Comparison of ENCODE assay signal across 7 mouse cellular contexts in genomic region chr8:105306146-105306691, GRCm38 (mm10). TPM values are rescaled to one million over a fixed set of nuclear protein-coding genes. Genes with fewer than 3 reads are reported as not detected.
DNase-seq lines count a peak whose midpoint lies in the region; ATAC-seq lines count a peak whose summit lies in the region.

No protein-coding gene starts in this region.

- H3K9me3 ChIP-seq in megakaryocyte, embryonic 14.5 days: no peaks in the 10 kb centered on the region
- no peaks in the 10 kb centered on the region for H3K9me3 ChIP-seq in forebrain, embryonic 14.5 days (replicated peaks; ENCODE audit: control insufficient read depth, low read length)
- no peaks in the 10 kb centered on the region for H3K9me3 ChIP-seq in limb, embryonic 12.5 days
- no peaks in the 10 kb centered on the region for H3K9me3 ChIP-seq in stomach, embryonic 16.5 days (replicated peaks; ENCODE audit: control insufficient read depth, low read length)

- DNase-seq in forebrain, embryonic 14.5 days (ENCODE audit: low spot score): no peak
- no peak for DNase-seq in layer of hippocampus, postnatal 10 days (ENCODE audit: low spot score in 2 of 2)
- no peak for DNase-seq in gastrocnemius, postnatal 4 days (ENCODE audit: low spot score in 2 of 2)

- ATAC-seq in megakaryocyte, adult 5-6 weeks (ENCODE audit: poor library complexity, severe bottlenecking): no peak
- 0 out of 2 replicates have a peak, but pooled peaks have one; percentile 6 for ATAC-seq in forebrain, embryonic 14.5 days
- peak; percentile 20; the same call in 1 of the 2 replicates for ATAC-seq in limb, embryonic 12.5 days (ENCODE audit: insufficient number of reproducible peaks, insufficient read depth, low FRiP score, low TSS enrichment, low read depth)
- no peak for ATAC-seq in stomach, embryonic 16.5 days (ENCODE audit: insufficient read depth, low FRiP score)

- H3K4me2 ChIP-seq in forebrain, embryonic 14.5 days (ENCODE audit: low read length): peak overlapping the region; percentile 36
- peak overlapping the region; percentile 74 for H3K4me2 ChIP-seq in limb, embryonic 12.5 days
- peak overlapping the region; percentile 77 for H3K4me2 ChIP-seq in stomach, embryonic 16.5 days (ENCODE audit: low read depth, low read length)

- H3K4me1 ChIP-seq in megakaryocyte, embryonic 14.5 days: peaks cover 97% of the 10 kb centered on the region
- H3K4me1 ChIP-seq in forebrain, embryonic 14.5 days (ENCODE audit: control insufficient read depth, insufficient read depth, low read length): 0 out of 2 replicates have a peak, but pooled peaks cover 3% of the 10 kb centered on the region
- H3K4me1 ChIP-seq in limb, embryonic 12.5 days (replicated peaks): peaks cover 21% of the 10 kb centered on the region
- peaks cover 24% of the 10 kb centered on the region for H3K4me1 ChIP-seq in stomach, embryonic 16.5 days (ENCODE audit: control insufficient read depth, insufficient read depth, low read length)

- H3K9ac ChIP-seq in forebrain, embryonic 14.5 days (ENCODE audit: low read length): no peak overlapping the region; the same call in 1 of the 2 replicates
- peak overlapping the region; percentile 54 for H3K9ac ChIP-seq in limb, embryonic 12.5 days (replicated peaks)
- peak overlapping the region; percentile 77 for H3K9ac ChIP-seq in stomach, embryonic 16.5 days (ENCODE audit: low read length)

- peaks cover 91% of the 10 kb centered on the region for H3K36me3 ChIP-seq in megakaryocyte, embryonic 14.5 days (replicated peaks; ENCODE audit: low read length)
- H3K36me3 ChIP-seq in forebrain, embryonic 14.5 days (ENCODE audit: control insufficient read depth, insufficient read depth, low read length): peaks cover 69% of the 10 kb centered on the region
- H3K36me3 ChIP-seq in limb, embryonic 12.5 days: peaks cover 82% of the 10 kb centered on the region
- H3K36me3 ChIP-seq in stomach, embryonic 16.5 days (ENCODE audit: control insufficient read depth, insufficient read depth, low read length): peaks cover 21% of the 10 kb centered on the region

- H3K27ac ChIP-seq in forebrain, embryonic 14.5 days (ENCODE audit: low read depth, low read length): no peak overlapping the region
- H3K27ac ChIP-seq in limb, embryonic 12.5 days: peak overlapping the region; percentile 62
- H3K27ac ChIP-seq in stomach, embryonic 16.5 days (ENCODE audit: low read length): peak overlapping the region; percentile 95

- H3K4me3 ChIP-seq in megakaryocyte, embryonic 14.5 days (replicated peaks): peak overlapping the region; percentile 10
- no peak overlapping the region for H3K4me3 ChIP-seq in forebrain, embryonic 14.5 days (ENCODE audit: low read depth, low read length)
- peak overlapping the region; percentile 38 for H3K4me3 ChIP-seq in limb, embryonic 12.5 days (replicated peaks)
- peak overlapping the region; percentile 54 for H3K4me3 ChIP-seq in stomach, embryonic 16.5 days (replicated peaks; ENCODE audit: low read length)

- WGBS in forebrain, embryonic 14.5 days: 74% methylated on average over 5 of the region's 5 CpGs
- WGBS in limb, embryonic 12.5 days: 37% methylated on average over 5 of the region's 5 CpGs
- WGBS in stomach, embryonic 16.5 days: 35% methylated on average over 5 of the region's 5 CpGs

- H3K27me3 ChIP-seq in megakaryocyte, embryonic 14.5 days (replicated peaks): no peaks in the 10 kb centered on the region
- no peaks in the 10 kb centered on the region for H3K27me3 ChIP-seq in forebrain, embryonic 14.5 days (replicated peaks; ENCODE audit: control insufficient read depth, insufficient read depth, low read length)
- no peaks in the 10 kb centered on the region for H3K27me3 ChIP-seq in limb, embryonic 12.5 days
- H3K27me3 ChIP-seq in stomach, embryonic 16.5 days (ENCODE audit: control insufficient read depth, insufficient read depth, low read length): no peaks in the 10 kb centered on the region

RNA-seq across cellular contexts. Expression of gene Elmo3, which starts 0.8 kb away (rescaled TPM):
- 0.63 TPM in 1 of 2 replicates, not detected in the other for polyA plus RNA-seq in megakaryocyte, embryonic 14.5 days (2012; ENCODE audit: insufficient read depth, low replicate concordance)
- 0.46 and 0.58 TPM in 2 replicates for total RNA-seq in megakaryocyte, adult 5-6 weeks (2015)
- total RNA-seq in megakaryocyte, adult 5-6 weeks (2017): 0.20 and 0.51 TPM in 2 replicates
- polyA plus RNA-seq in forebrain, embryonic 14.5 days (2014; fragmentation: Nextera tagmentation; extraction: Ambion mirVana): 0.70 and 0.82 TPM in 2 replicates
- polyA plus RNA-seq in limb, embryonic 12.5 days (2016; fragmentation: Nextera tagmentation; extraction: Ambion mirVana): 4.3 and 4.4 TPM in 2 replicates
- polyA plus RNA-seq in stomach, embryonic 16.5 days (2015; fragmentation: Nextera tagmentation; extraction: Ambion mirVana): 18.9 and 19.4 TPM in 2 replicates
- 1 to 10 TPM; 1.2 to 2.0 TPM for total RNA-seq in layer of hippocampus, postnatal 10 days (2021)
- 1 to 10 TPM; 1.0 to 1.1 TPM for total RNA-seq in gastrocnemius, postnatal 4 days (2021)

RNA-seq across cellular contexts. Expression of gene E2f4, which starts 8.8 kb away (rescaled TPM):
- 39.4 and 41.2 TPM in 2 replicates for polyA plus RNA-seq in megakaryocyte, embryonic 14.5 days (2012; ENCODE audit: insufficient read depth, low replicate concordance)
- total RNA-seq in megakaryocyte, adult 5-6 weeks (2015): 75.8 and 76.8 TPM in 2 replicates
- 26.9 and 33.7 TPM in 2 replicates for total RNA-seq in megakaryocyte, adult 5-6 weeks (2017)
- polyA plus RNA-seq in forebrain, embryonic 14.5 days (2014; fragmentation: Nextera tagmentation; extraction: Ambion mirVana): 50.8 and 51.9 TPM in 2 replicates
- polyA plus RNA-seq in limb, embryonic 12.5 days (2016; fragmentation: Nextera tagmentation; extraction: Ambion mirVana): 75.6 and 91.3 TPM in 2 replicates
- 72.0 and 74.0 TPM in 2 replicates for polyA plus RNA-seq in stomach, embryonic 16.5 days (2015; fragmentation: Nextera tagmentation; extraction: Ambion mirVana)
- 10 to 100 TPM; 31.9 to 33.5 TPM for total RNA-seq in layer of hippocampus, postnatal 10 days (2021)
- total RNA-seq in gastrocnemius, postnatal 4 days (2021): 10 to 100 TPM; 27.4 to 31.1 TPM

RNA-seq across cellular contexts. Expression of gene Exoc3l, which starts 10.3 kb away (rescaled TPM):
- 76.3 and 141 TPM in 2 replicates for polyA plus RNA-seq in megakaryocyte, embryonic 14.5 days (2012; ENCODE audit: insufficient read depth, low replicate concordance)
- 0.09 and 0.25 TPM in 2 replicates for total RNA-seq in megakaryocyte, adult 5-6 weeks (2015)
- total RNA-seq in megakaryocyte, adult 5-6 weeks (2017): 0.26 TPM in 1 of 2 replicates, not detected in the other
- polyA plus RNA-seq in forebrain, embryonic 14.5 days (2014; fragmentation: Nextera tagmentation; extraction: Ambion mirVana): 8.3 and 8.8 TPM in 2 replicates
- polyA plus RNA-seq in limb, embryonic 12.5 days (2016; fragmentation: Nextera tagmentation; extraction: Ambion mirVana): 10.0 and 10.2 TPM in 2 replicates
- polyA plus RNA-seq in stomach, embryonic 16.5 days (2015; fragmentation: Nextera tagmentation; extraction: Ambion mirVana): 8.7 and 11.9 TPM in 2 replicates
- total RNA-seq in layer of hippocampus, postnatal 10 days (2021): 1 to 10 TPM; 3.7 to 5.9 TPM
- 1 to 10 TPM; 8.1 to 8.7 TPM for total RNA-seq in gastrocnemius, postnatal 4 days (2021)

RNA-seq across cellular contexts. Expression of gene 4931428F04Rik, which starts 16.6 kb away (rescaled TPM):
- polyA plus RNA-seq in megakaryocyte, embryonic 14.5 days (2012; ENCODE audit: insufficient read depth, low replicate concordance): 1.6 and 1.8 TPM in 2 replicates
- 0.14 and 1.1 TPM in 2 replicates for total RNA-seq in megakaryocyte, adult 5-6 weeks (2015)
- 0.18 and 0.94 TPM in 2 replicates for total RNA-seq in megakaryocyte, adult 5-6 weeks (2017)
- 67.9 and 69.5 TPM in 2 replicates for polyA plus RNA-seq in forebrain, embryonic 14.5 days (2014; fragmentation: Nextera tagmentation; extraction: Ambion mirVana)
- polyA plus RNA-seq in limb, embryonic 12.5 days (2016; fragmentation: Nextera tagmentation; extraction: Ambion mirVana): 15.6 and 19.6 TPM in 2 replicates
- polyA plus RNA-seq in stomach, embryonic 16.5 days (2015; fragmentation: Nextera tagmentation; extraction: Ambion mirVana): 8.0 and 9.2 TPM in 2 replicates
- 10 to 100 TPM; 60.0 to 60.5 TPM for total RNA-seq in layer of hippocampus, postnatal 10 days (2021)
- 1 to 10 TPM; 3.8 to 6.3 TPM for total RNA-seq in gastrocnemius, postnatal 4 days (2021)

RNA-seq across cellular contexts. Expression of gene Lrrc29, which starts 19.9 kb away (rescaled TPM):
- 13.0 and 15.5 TPM in 2 replicates for polyA plus RNA-seq in megakaryocyte, embryonic 14.5 days (2012; ENCODE audit: insufficient read depth, low replicate concordance)
- 0.89 and 1.8 TPM in 2 replicates for total RNA-seq in megakaryocyte, adult 5-6 weeks (2015)
- 1.7 and 3.1 TPM in 2 replicates for total RNA-seq in megakaryocyte, adult 5-6 weeks (2017)
- 0.67 and 0.93 TPM in 2 replicates for polyA plus RNA-seq in forebrain, embryonic 14.5 days (2014; fragmentation: Nextera tagmentation; extraction: Ambion mirVana)
- 1.5 TPM in 2 replicates for polyA plus RNA-seq in limb, embryonic 12.5 days (2016; fragmentation: Nextera tagmentation; extraction: Ambion mirVana)
- polyA plus RNA-seq in stomach, embryonic 16.5 days (2015; fragmentation: Nextera tagmentation; extraction: Ambion mirVana): 2.1 and 2.4 TPM in 2 replicates
- 1 to 10 TPM; 4.9 to 6.7 TPM for total RNA-seq in layer of hippocampus, postnatal 10 days (2021)
- 1 to 10 TPM; 3.6 to 4.1 TPM for total RNA-seq in gastrocnemius, postnatal 4 days (2021)

Comparison
In these comparisons a context has a peak if more than half of its experiments do, and no peak if none do; other contexts are left out.
1. ATAC-seq: peak in forebrain, embryonic 14.5 days (single experiment) and limb, embryonic 12.5 days (single experiment); none in megakaryocyte, adult 5-6 weeks (single experiment) and stomach, embryonic 16.5 days (single experiment).
2. Peak in every context shown above with its lines, with median percentiles within 50 percentile points of each other: H3K4me2 ChIP-seq.